Mouse (Mus musculus): ENCODE measurements around the gene Havcr2.
"Not testable (repeated sequence)": the region's sequence is repeated elsewhere in the genome, so short reads cannot be mapped to it uniquely, and the experiment has no call there.

The Havcr2 gene

GRCm38 (mm10) chr11:46459960-46460359 lies 5.2 kb downstream of the Havcr2 start:
- DNase-seq (ENCODE audit: extremely low spot score, low spot score) = no peak

DNA sequence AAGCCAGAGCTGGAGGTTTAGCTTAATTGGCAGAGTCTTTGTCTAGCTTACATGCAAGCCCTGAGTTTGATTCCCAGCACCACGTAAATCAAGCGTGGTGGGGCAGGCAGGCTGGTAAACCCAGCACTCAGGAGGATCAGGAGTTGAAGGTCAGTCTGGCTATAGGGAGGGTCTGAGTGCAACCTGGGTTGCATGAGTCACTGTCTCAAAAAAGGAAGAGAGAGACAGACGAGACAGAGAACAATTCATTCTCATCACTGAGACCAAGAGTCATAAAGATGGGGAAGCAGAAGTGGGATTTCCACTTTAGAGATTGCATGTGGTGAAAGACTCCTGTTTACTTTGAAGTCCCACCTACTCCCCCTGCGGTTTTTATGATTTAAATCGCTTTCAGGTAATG lies 6.6 kb downstream of the Havcr2 start:
- DNase-seq (ENCODE audit: extremely low spot score, low spot score) = no peak

DNA sequence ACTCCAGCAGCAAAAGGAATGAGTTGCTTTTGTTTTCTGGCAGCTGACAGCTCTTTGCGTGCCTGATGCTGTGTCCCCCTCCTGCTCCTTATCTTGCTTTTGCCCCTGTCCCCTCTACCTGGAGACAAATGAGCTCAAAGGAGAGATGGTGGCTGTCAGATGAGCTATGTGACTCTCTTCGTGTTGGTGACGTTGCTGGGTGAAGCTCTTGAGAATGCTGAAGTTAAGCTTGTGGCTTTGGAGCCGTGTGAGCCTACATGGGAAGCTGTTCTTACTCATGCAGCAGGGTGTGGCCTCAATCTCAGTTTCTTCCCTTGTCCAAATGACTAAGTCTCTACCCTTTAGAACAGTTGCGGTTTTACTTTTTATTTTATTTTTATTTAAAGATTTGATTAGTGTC lies 7.2 kb downstream of the Havcr2 start:
- no peak for DNase-seq (ENCODE audit: extremely low spot score, low spot score)

DNA sequence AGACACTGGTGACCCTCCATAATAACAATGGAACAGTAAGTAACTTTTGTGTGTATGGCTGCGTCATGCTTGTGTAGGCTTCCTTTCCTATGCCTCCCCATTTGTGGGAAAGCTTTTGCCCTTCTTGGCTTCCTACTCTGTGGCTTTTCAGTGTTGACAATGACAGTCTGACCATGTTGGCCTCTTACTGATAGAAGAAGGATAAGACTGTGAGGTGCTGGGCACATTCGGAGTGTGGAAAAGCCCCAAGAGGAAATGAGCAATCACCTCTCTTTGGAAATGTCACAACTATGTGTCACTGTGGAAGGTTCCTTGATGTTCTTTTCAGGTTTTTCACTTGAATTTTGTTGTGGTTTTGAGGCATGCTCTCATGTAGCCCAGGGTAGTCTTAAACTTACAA lies 12.1 kb downstream of the Havcr2 start:
- DNase-seq (ENCODE audit: extremely low spot score, low spot score) = no peak

GRCm38 (mm10) chr11:46474220-46474619 lies 19.5 kb downstream of the Havcr2 start:
- no peak for DNase-seq (ENCODE audit: extremely low spot score, low spot score)

GRCm38 (mm10) chr11:46479311-46479710 lies 24.6 kb downstream of the Havcr2 start:
- no peak for DNase-seq (ENCODE audit: extremely low spot score, low spot score)

DNA sequence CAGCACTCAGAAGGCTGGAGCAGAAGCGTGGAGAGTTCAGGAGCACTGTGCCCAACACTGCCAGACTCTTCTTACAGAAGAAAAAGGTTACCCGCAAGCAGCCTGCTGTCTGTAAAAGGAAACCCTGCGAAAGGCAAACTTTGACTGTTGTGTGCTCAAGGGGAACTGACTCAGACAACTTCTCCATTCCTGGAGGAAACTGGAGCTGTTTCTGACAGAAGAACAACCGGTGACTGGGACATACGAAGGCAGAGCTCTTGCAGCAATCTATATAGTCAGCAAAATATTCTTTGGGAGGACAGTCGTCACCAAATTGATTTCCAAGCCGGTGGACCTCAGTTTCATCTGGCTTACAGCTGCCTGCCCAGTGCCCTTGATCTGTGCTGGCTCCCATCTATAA lies 25.8 kb downstream of the Havcr2 start:
- no peak for DNase-seq (ENCODE audit: extremely low spot score, low spot score)

DNA sequence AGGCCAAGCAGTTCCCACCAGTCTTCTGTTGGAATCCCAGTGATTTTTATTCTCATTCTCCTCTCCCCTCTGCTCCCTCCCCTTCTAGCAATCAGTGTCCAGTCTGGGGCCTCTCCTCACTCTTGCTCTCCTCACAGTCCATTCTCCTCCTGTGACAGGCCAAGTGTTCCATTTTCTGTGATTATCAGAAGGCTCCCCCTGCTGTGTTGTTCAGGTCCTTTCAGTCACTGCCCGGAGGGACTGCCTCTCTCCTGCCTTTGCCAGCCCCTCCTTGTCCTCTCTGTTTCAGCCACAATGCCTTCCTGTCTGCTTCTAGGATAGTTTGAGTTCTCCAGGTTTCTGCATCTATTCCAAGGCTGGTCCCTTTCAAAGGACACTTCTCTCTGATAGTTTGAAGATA lies 33.5 kb downstream of the Havcr2 start:
- no peak for DNase-seq (ENCODE audit: extremely low spot score, low spot score)

- no peak for DNase-seq (ENCODE audit: extremely low spot score, low spot score)
These were observed 33.9 kb downstream of the Havcr2 start for GRCm38 (mm10) chr11:46488650-46489049.

DNA sequence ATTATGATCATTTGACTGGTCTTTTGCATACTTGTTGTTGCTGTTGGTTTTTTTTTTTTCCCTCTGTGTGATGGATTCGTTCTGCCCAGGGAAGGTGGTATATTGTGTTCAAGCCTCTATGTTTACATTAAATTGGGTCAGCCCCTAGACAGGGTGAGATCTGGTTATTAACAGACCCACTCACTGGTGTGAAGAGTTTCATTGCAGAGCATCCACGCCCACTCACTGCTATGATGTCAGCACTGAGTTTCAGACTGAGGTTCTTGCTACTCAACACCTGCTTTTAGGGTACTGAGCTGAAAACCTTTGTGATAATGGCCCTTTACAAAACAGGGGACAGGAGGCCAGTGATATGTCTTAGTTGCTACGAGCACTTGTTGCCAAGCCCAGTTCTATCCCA lies 52.4 kb downstream of the Havcr2 start:
- no peak for DNase-seq (ENCODE audit: extremely low spot score, low spot score)

GRCm38 (mm10) chr11:46509900-46510299 lies 55.2 kb downstream of the Havcr2 start:
- no peak for DNase-seq (ENCODE audit: extremely low spot score, low spot score)

DNA sequence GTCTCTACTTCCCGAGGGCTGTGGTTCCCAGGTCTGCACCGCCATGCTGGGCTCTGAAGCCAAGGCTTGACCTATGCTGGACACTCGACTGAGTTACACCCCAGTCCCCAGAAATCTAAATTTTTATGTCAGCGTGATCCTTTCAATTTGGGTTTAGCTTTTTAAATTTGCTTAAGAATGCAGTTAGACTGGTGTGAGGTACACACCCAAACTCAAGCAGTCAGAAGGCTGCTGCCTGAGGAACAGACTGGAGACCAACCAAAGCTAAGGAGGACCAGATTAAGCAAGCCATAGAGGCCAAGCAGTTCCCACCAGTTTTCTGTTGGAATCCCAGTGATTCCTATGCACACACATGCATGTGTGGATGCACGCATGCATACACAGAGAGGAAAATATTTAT lies 66.6 kb downstream of the Havcr2 start:
- not testable (repeated sequence) for DNase-seq (ENCODE audit: extremely low spot score, low spot score)

DNA sequence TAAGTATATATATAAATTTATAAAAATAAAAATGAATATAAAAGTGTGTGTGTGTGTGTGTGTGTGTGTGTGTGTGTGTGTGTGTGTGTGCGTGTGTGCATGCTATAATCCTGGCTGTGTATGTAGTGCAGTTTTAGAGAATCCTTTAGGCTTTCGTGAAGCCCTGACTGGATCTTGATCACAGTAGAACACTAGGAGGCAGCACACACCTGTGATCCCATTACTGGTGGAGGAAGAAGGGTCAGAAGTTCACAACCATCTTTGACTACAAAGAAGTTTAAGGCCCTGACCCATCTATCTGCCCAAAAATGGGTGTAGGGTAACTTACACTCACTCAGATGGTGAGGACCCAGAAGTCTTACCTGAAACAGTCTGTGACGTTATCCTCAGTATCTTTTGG lies 68.0 kb downstream of the Havcr2 start:
- DNase-seq (ENCODE audit: extremely low spot score, low spot score) = no peak

- no peak for DNase-seq (ENCODE audit: extremely low spot score, low spot score)
These were observed 69.2 kb downstream of the Havcr2 start, which contains the start of gene Gm12169 for GRCm38 (mm10) chr11:46523912-46524311. TSS of gene Gm12169 (plus strand) at chr11:46524212.

- no peak for DNase-seq (ENCODE audit: extremely low spot score, low spot score)
These were observed 75.4 kb downstream of the Havcr2 start for GRCm38 (mm10) chr11:46530149-46530548.
